Mouse (Mus musculus) heart, embryonic 13.5 days (tissue): ENCODE measurements around the gene Tln2. TPM values are rescaled to one million over a fixed set of nuclear protein-coding genes. Genes with fewer than 3 reads are reported as not detected.

Experiments
- ATAC-seq: fragments of 200-750 bp; cut with Nextera tagmentation; 2 replicates; pipeline ENCODE4 v1.8.0; 2017; ENCODE audit warnings: moderate TSS enrichment; ENCODE audit not compliant: insufficient number of reproducible peaks, low FRiP score, low TSS enrichment; ENCODE audit errors: extremely low read depth
- H3K27ac ChIP-seq: fragments of 300-500 bp; sonication (generic); replicated peaks from 2 replicates; pipeline ENCODE4 v1.5.1; 2015; ENCODE audit warnings: moderate library complexity, mild to moderate bottlenecking, inconsistent platforms
- H3K27me3 ChIP-seq: fragments of 300-500 bp; sonication (generic); replicated peaks from 2 replicates; pipeline ENCODE4 v1.6.1; 2015; ENCODE audit warnings: mild to moderate bottlenecking, inconsistent platforms
- H3K36me3 ChIP-seq: fragments of 300-500 bp; sonication (generic); 2 replicates; pipeline ENCODE4 v1.6.1; 2015; ENCODE audit warnings: mild to moderate bottlenecking, inconsistent platforms
- H3K4me1 ChIP-seq: fragments of 300-500 bp; sonication (generic); 2 replicates; pipeline ENCODE4 v1.6.1; 2015; ENCODE audit warnings: inconsistent platforms
- H3K4me2 ChIP-seq: fragments of 300-500 bp; sonication (generic); 2 replicates; pipeline ENCODE4 v1.6.1; 2015; ENCODE audit warnings: inconsistent platforms, mild to moderate bottlenecking, moderate library complexity
- H3K4me3 ChIP-seq: fragments of 300-500 bp; sonication (generic); 2 replicates; pipeline ENCODE4 v1.5.1; 2015; ENCODE audit warnings: moderate library complexity, mild to moderate bottlenecking, inconsistent platforms
- H3K9ac ChIP-seq: fragments of 300-500 bp; sonication (generic); 2 replicates; pipeline ENCODE4 v1.6.1; 2015; ENCODE audit warnings: inconsistent platforms, mild to moderate bottlenecking, moderate library complexity
- H3K9me3 ChIP-seq: fragments of 300-500 bp; sonication (generic); 2 replicates; pipeline ENCODE4 v1.6.1; 2016; ENCODE audit warnings: inconsistent platforms
- WGBS: fragments of 180-500 bp; shearing (Covaris S2); methylation state at CpG from one replicate; pipeline ENCODE4 v1.1.7; 2015; ENCODE audit warnings: mixed read lengths; 5-methylcytosine and 5-hydroxymethylcytosine counted together
- polyA plus RNA-seq: library from polyadenylated mRNA; unstranded; fragments of >200 nt; fragmentation: Nextera tagmentation; extraction: Ambion mirVana; gene quantifications from 2 replicates; pipeline ENCODE4 v1.2.1, GENCODE M21; 2015

The Tln2 gene
- polyA plus RNA-seq, 1 experiment from 2014 or later: 55.3 TPM

DNA sequence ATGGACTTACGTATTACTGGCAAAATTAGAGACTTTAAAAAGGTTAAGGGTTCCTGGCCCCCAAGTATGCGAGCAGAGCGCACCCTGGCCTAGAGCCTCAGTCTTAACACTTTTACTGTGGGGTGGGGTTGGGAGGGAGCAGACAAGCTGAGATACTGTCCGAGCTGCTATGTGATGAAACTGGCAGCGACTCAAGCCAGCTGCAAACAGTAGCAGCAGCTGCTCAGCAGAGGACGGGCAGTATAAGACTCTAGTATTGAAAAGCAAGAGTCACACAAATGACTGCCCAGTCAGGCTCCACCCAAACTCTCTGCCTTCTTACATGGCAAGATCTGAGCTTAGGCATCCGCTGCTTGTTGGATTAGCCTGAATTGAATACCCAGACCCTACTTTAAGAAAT lies 206.1 kb downstream of the Tln2 start:
- ATAC-seq: no peak
- WGBS: 47% methylated on average over 7 of the region's 7 CpGs

GRCm38 (mm10) chr9:67348983-67349382 lies 210.5 kb downstream of the Tln2 start:
- no peak for ATAC-seq
- H3K9ac ChIP-seq: no peak overlapping the region
- peaks cover 53% of the 10 kb centered on the region for H3K36me3 ChIP-seq
- no peaks in the 10 kb centered on the region for H3K9me3 ChIP-seq
- 80% methylated on average over 7 of the region's 7 CpGs for WGBS
- no peak overlapping the region for H3K4me2 ChIP-seq
- H3K27ac ChIP-seq: no peak overlapping the region
- no peaks in the 10 kb centered on the region for H3K27me3 ChIP-seq
- H3K4me1 ChIP-seq: no peaks in the 10 kb centered on the region
- no peak overlapping the region for H3K4me3 ChIP-seq

More for the DNA sequence above, 206.1 kb downstream of the Tln2 start:
- no peak overlapping the region for H3K9ac ChIP-seq
- H3K4me2 ChIP-seq: no peak overlapping the region
- H3K4me1 ChIP-seq: no peaks in the 10 kb centered on the region
- no peaks in the 10 kb centered on the region for H3K27me3 ChIP-seq
- no peak overlapping the region for H3K27ac ChIP-seq
- no peak overlapping the region for H3K4me3 ChIP-seq
- peaks cover 35% of the 10 kb centered on the region for H3K36me3 ChIP-seq
- peaks cover 3% of the 10 kb centered on the region; the same call in 1 of the 2 replicates for H3K9me3 ChIP-seq

DNA sequence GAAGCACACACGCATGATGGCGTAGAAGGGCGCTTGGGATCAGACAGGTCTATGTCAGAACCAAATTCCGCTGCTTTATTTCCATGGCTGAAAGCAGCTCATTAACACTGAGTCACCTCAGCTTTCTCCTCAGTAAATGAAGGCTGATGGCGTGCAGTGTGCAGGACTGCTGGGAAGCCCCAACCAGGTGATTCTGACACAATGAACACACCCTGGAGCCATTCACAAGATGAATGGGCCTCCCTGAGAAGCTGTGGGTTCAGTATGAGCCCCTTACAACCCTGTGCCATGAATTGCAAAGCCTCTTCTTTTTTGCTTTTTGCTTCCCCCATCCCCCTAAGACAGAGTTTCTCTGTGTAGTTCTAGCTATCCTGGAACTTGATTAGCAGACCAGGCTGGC lies 212.3 kb downstream of the Tln2 start:
- H3K36me3 ChIP-seq: peaks cover 64% of the 10 kb centered on the region
- no peaks in the 10 kb centered on the region for H3K9me3 ChIP-seq
- no peak overlapping the region for H3K4me3 ChIP-seq
- no peak for ATAC-seq
- no peak overlapping the region for H3K4me2 ChIP-seq
- H3K4me1 ChIP-seq: no peaks in the 10 kb centered on the region
- H3K27me3 ChIP-seq: no peaks in the 10 kb centered on the region
- H3K9ac ChIP-seq: no peak overlapping the region
- 83% methylated on average over 5 of the region's 5 CpGs for WGBS
- H3K27ac ChIP-seq: no peak overlapping the region

GRCm38 (mm10) chr9:67331281-67331680 lies 228.2 kb downstream of the Tln2 start:
- no peak overlapping the region for H3K27ac ChIP-seq
- H3K4me1 ChIP-seq: no peaks in the 10 kb centered on the region
- no peaks in the 10 kb centered on the region for H3K9me3 ChIP-seq
- 78% methylated on average over 3 of the region's 3 CpGs for WGBS
- H3K4me3 ChIP-seq: no peak overlapping the region
- peaks cover 57% of the 10 kb centered on the region for H3K36me3 ChIP-seq
- no peak overlapping the region for H3K9ac ChIP-seq
- no peak overlapping the region for H3K4me2 ChIP-seq
- no peak for ATAC-seq
- no peaks in the 10 kb centered on the region; the same call in 1 of the 2 replicates for H3K27me3 ChIP-seq

DNA sequence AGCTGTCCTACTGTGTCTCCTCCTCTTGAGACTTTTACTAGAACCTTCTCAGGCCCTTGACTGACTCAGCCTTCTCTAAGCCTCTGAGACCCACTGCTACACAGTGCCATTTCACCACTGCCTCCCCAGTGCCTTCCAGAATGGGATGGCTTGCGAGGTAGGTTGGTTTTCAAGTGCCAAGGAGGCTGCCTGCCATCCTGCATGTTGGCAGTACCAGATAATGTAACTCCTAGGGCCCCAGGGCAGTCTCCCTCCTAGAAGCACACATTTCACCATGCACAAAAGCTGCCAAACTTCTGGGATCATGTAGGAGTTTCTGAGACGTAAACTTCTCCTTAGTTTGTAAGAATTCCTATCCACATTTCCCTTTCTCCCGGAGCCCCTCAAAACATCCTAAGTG lies 231.1 kb downstream of the Tln2 start:
- Histone ChIP-seq H3K4me2 (no peak overlapping the region), H3K4me3 (no peak overlapping the region), H3K27me3 (no peaks in the 10 kb centered on the region; the same call in 1 of the 2 replicates), H3K36me3 (peaks cover 54% of the 10 kb centered on the region), H3K4me1 (no peaks in the 10 kb centered on the region), H3K27ac (no peak overlapping the region), H3K9me3 (no peaks in the 10 kb centered on the region), H3K9ac (no peak overlapping the region)
- ATAC-seq: no peak
- WGBS: 74% methylated on average over 3 of the region's 3 CpGs

DNA sequence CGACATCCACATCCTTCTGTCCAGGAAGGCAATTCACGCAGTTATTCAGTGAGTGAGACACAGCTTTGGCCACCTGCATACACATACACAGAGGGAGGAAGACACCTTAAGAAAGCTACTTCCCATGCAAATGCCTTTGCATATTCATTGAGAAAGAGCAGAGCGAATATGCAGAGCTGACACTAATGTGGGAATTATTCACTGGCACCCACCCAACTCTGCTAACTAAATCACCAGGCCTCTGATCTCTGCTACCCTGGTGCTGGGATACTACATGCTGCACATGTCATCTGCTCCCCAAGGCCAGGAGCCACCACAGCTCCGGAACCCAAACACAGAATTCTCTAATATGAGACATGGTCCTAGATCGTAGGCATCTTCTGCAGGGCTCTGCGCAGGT lies 237.6 kb downstream of the Tln2 start:
- H3K9me3 ChIP-seq: no peaks in the 10 kb centered on the region
- 89% methylated on average over 6 of the region's 6 CpGs for WGBS

GRCm38 (mm10) chr9:67315356-67315755 lies 244.1 kb downstream of the Tln2 start:
- peaks cover 48% of the 10 kb centered on the region for H3K36me3 ChIP-seq
- no peak overlapping the region for H3K4me2 ChIP-seq
- ATAC-seq: no peak
- H3K4me1 ChIP-seq: no peaks in the 10 kb centered on the region
- no peak overlapping the region for H3K4me3 ChIP-seq
- WGBS: 8% methylated on average over 3 of the region's 3 CpGs
- H3K9me3 ChIP-seq: no peaks in the 10 kb centered on the region
- no peak overlapping the region for H3K9ac ChIP-seq
- no peak overlapping the region for H3K27ac ChIP-seq
- no peaks in the 10 kb centered on the region for H3K27me3 ChIP-seq

More for the DNA sequence above, 237.6 kb downstream of the Tln2 start:
- no peak for ATAC-seq
- no peak overlapping the region for H3K9ac ChIP-seq
- H3K36me3 ChIP-seq: peaks cover 66% of the 10 kb centered on the region
- no peaks in the 10 kb centered on the region for H3K27me3 ChIP-seq
- H3K4me1 ChIP-seq: no peaks in the 10 kb centered on the region
- H3K4me2 ChIP-seq: no peak overlapping the region
- H3K4me3 ChIP-seq: no peak overlapping the region
- H3K27ac ChIP-seq: no peak overlapping the region

GRCm38 (mm10) chr9:67304992-67305391 lies 254.5 kb downstream of the Tln2 start:
- Histone ChIP-seq H3K4me1 (no peaks in the 10 kb centered on the region), H3K9me3 (no peaks in the 10 kb centered on the region), H3K27me3 (no peaks in the 10 kb centered on the region), H3K27ac (no peak overlapping the region), H3K4me3 (no peak overlapping the region), H3K4me2 (no peak overlapping the region), H3K36me3 (peaks cover 58% of the 10 kb centered on the region), H3K9ac (no peak overlapping the region)
- 82% methylated on average over 6 of the region's 6 CpGs for WGBS
- no peak for ATAC-seq

- H3K36me3 ChIP-seq: peaks cover 60% of the 10 kb centered on the region
- H3K4me3 ChIP-seq: no peak overlapping the region
- no peaks in the 10 kb centered on the region for H3K4me1 ChIP-seq
- no peaks in the 10 kb centered on the region for H3K27me3 ChIP-seq
- no peak for ATAC-seq
- H3K4me2 ChIP-seq: no peak overlapping the region
- H3K9ac ChIP-seq: no peak overlapping the region
- H3K9me3 ChIP-seq: no peaks in the 10 kb centered on the region
- no peak overlapping the region for H3K27ac ChIP-seq
These were observed 255.5 kb downstream of the Tln2 start for GRCm38 (mm10) chr9:67303986-67304385.

DNA sequence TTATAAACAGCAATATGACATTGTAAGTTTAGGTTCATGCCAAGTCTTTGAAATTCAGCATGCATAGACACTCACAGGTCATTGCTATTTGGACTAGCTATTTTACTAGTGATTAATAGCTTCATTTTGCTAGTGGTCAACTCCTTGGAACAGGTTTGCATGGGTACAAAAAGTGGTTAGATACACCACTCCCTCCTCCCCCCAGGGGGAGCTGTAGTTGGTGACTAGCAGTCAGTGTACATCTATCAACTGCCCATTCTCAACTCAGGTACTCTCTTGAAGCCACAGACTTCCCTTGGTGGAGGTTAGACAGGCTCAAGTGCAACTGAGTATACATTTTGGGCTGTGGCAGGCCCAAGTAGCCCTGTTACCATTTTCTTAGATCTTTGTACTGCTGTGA lies 256.5 kb downstream of the Tln2 start:
- Histone ChIP-seq H3K27me3 (no peaks in the 10 kb centered on the region), H3K9me3 (no peaks in the 10 kb centered on the region), H3K36me3 (peaks cover 50% of the 10 kb centered on the region), H3K9ac (no peak overlapping the region), H3K4me1 (no peaks in the 10 kb centered on the region), H3K4me3 (no peak overlapping the region), H3K27ac (no peak overlapping the region), H3K4me2 (no peak overlapping the region)
- ATAC-seq: no peak

GRCm38 (mm10) chr9:67302386-67302989 lies 257.0 kb downstream of the Tln2 start:
- Histone ChIP-seq H3K27ac (no peak overlapping the region), H3K9me3 (no peaks in the 10 kb centered on the region), H3K36me3 (peaks cover 50% of the 10 kb centered on the region), H3K4me2 (no peak overlapping the region), H3K4me3 (no peak overlapping the region), H3K27me3 (no peaks in the 10 kb centered on the region), H3K4me1 (no peaks in the 10 kb centered on the region), H3K9ac (no peak overlapping the region)
- no peak for ATAC-seq
- WGBS: 83% methylated on average over 10 of the region's 10 CpGs

GRCm38 (mm10) chr9:67301571-67301970 lies 257.9 kb downstream of the Tln2 start:
- Histone ChIP-seq H3K4me3 (no peak overlapping the region), H3K27ac (no peak overlapping the region), H3K9me3 (no peaks in the 10 kb centered on the region), H3K4me2 (no peak overlapping the region), H3K27me3 (no peaks in the 10 kb centered on the region), H3K36me3 (peaks cover 53% of the 10 kb centered on the region), H3K9ac (no peak overlapping the region), H3K4me1 (no peaks in the 10 kb centered on the region)
- no peak for ATAC-seq
- WGBS: 82% methylated on average over 2 of the region's 2 CpGs
